Mouse (Mus musculus): Measurements from ENCODE around the gene 3110082I17Rik.

- no peak for TF ChIP-seq POLR2A (IDR thresholded peaks at IDR 0.05; ENCODE audit: low read depth, low read length)
- TF ChIP-seq CTCF (IDR thresholded peaks at IDR 0.05; ENCODE audit: extremely low read depth, insufficient read length, insufficient replicate concordance, low read depth, low read length): no peak
Measured at GRCm38 (mm10) chr5:139440926-139441725, 19.2 kb downstream of the 3110082I17Rik start.
